Mouse (Mus musculus) heart, adult 2 months (tissue): ENCODE data around the gene Sprn. TPM values are rescaled to one million over a fixed set of nuclear protein-coding genes. Genes with fewer than 3 reads are reported as not detected.
"Not testable (repeated sequence)": the region's sequence is repeated elsewhere in the genome, so short reads cannot be mapped to it uniquely, and the experiment has no call there.

ENCODE experiments used
- DNase-seq, 2 experiments: peaks; one replicate each; pipeline ENCODE4 v3.0.0; 2021
- H3K27ac ChIP-seq: fragments of 200-600 bp; 2 replicates; pipeline ENCODE4 v1.8.1; 2022
- H3K27me3 ChIP-seq: fragments of 200-500 bp; 2 replicates; pipeline ENCODE4 v1.6.1; 2012; ENCODE audit warnings: mild to moderate bottlenecking, low read length, inconsistent platforms, mixed read lengths; ENCODE audit not compliant: control insufficient read depth, insufficient read depth
- H3K36me3 ChIP-seq: fragments of 200-500 bp; 2 replicates; pipeline ENCODE4 v1.6.1; 2012; ENCODE audit warnings: low read length, inconsistent platforms; ENCODE audit not compliant: control insufficient read depth, insufficient read depth
- H3K4me1 ChIP-seq: fragments of 200-500 bp; 2 replicates; pipeline ENCODE4 v1.6.1; 2011; ENCODE audit warnings: low read length; ENCODE audit not compliant: control insufficient read depth, insufficient read depth
- H3K4me3 ChIP-seq: fragments of 200-600 bp; 2 replicates; pipeline ENCODE4 v1.8.1; 2022
- H3K79me2 ChIP-seq: fragments of 200-500 bp; replicated peaks from 2 replicates; pipeline ENCODE4 v1.6.1; 2012; ENCODE audit warnings: mild to moderate bottlenecking, inconsistent platforms, low read length, moderate library complexity, mixed read lengths; ENCODE audit not compliant: control insufficient read depth, insufficient read depth
- H3K9ac ChIP-seq: fragments of 200-500 bp; 2 replicates; pipeline ENCODE4 v1.6.1; 2012; ENCODE audit warnings: low read depth, mild to moderate bottlenecking, control low read depth, inconsistent platforms, low read length, mixed read lengths
- CTCF ChIP-seq: fragments of 200-600 bp; IDR thresholded peaks from 2 replicates; pipeline ENCODE4 v1.8.1; 2022; ENCODE audit warnings: antibody characterized with exemption, mild to moderate bottlenecking, moderate library complexity
- EP300 ChIP-seq: fragments of 200-500 bp; IDR thresholded peaks from 2 replicates; pipeline ENCODE4 v1.6.1; 2011; ENCODE audit warnings: low read depth, low read length, control low read depth; ENCODE audit not compliant: insufficient read depth
- POLR2A ChIP-seq: fragments of 200-500 bp; IDR thresholded peaks from 2 replicates; pipeline ENCODE4 v1.6.1; 2011; ENCODE audit warnings: mild to moderate bottlenecking, low read depth, low read length, control low read depth; ENCODE audit not compliant: insufficient read depth
- WGBS: fragments of 180-500 bp; shearing (Covaris S2); methylation state at CpG from one replicate; pipeline ENCODE4 v1.1.7; 2018; 5-methylcytosine and 5-hydroxymethylcytosine counted together
- intact Hi-C: fragments of 180-260 bp; cut with DNase I; formaldehyde crosslinking; loops from one replicate; pipeline ENCODE4 v1.15.1; 2025
- polyA plus RNA-seq: library from polyadenylated mRNA; depleted of rRNA; stranded (reverse); fragments of >200 nt; gene quantifications from 2 replicates; pipeline ENCODE4 v1.2.3, GENCODE M21; 2012
- total RNA-seq, 2 experiments: library from RNA; stranded (reverse); gene quantifications; 2 replicates each; pipeline ENCODE4 v1.2.3; 2021

The Sprn gene
- total and polyA plus RNA-seq, 3 experiments: 0.52 to 1.9 (median 0.52) TPM

GRCm38 (mm10) chr7:140138021-140138310, 16.7 kb downstream of the Sprn start:
- no peak for TF ChIP-seq CTCF
- TF ChIP-seq POLR2A: no peak
- TF ChIP-seq EP300: no peak
- WGBS: under 1% methylated on average over 8 of the region's 8 CpGs
- intact Hi-C loops: loop anchor here (5.0 kb wide), 1 partner anchor 101 kb away; the partner anchor contains the start of genes Tubgcp2 and Zfp511

GRCm38 (mm10) chr7:140137135-140138020, 17.3 kb downstream of the Sprn start, which contains the start of gene Mtg1:
TSS of gene Mtg1 (plus strand) at chr7:140137564.
- TF ChIP-seq POLR2A (peak; percentile 72), CTCF (peak; percentile 21), EP300 (peak; percentile 65)
- Histone ChIP-seq H3K79me2 (no peaks in the 10 kb centered on the region), H3K36me3 (no peaks in the 10 kb centered on the region), H3K27me3 (no peaks in the 10 kb centered on the region), H3K4me3 (peak within 1 kb of the TSS; percentile 66), H3K27ac (peak within 1 kb of the TSS; percentile 94), H3K9ac (peak within 1 kb of the TSS; percentile 84), H3K4me1 (peaks cover 2% of the 10 kb centered on the region)
- DNase-seq: peak; percentile 96 to 98
- WGBS: 3% methylated on average over 39 of the region's 39 CpGs
- intact Hi-C loops: loop anchor here (1.0 to 5.0 kb wide), 2 partner anchors 21 to 100 kb away; partner anchors contain the start of genes Echs1, Tubgcp2 and Zfp511

More at GRCm38 (mm10) chr7:140138021-140138310, 16.7 kb downstream of the Sprn start:
- peak overlapping the region; percentile 94 for H3K27ac ChIP-seq
- no peaks in the 10 kb centered on the region for H3K27me3 ChIP-seq
- H3K4me3 ChIP-seq: peak overlapping the region; percentile 66
- H3K4me1 ChIP-seq: peaks cover 2% of the 10 kb centered on the region
- no peaks in the 10 kb centered on the region for H3K36me3 ChIP-seq
- peak overlapping the region; percentile 84 for H3K9ac ChIP-seq
- no peak for DNase-seq
- H3K79me2 ChIP-seq: no peaks in the 10 kb centered on the region

GRCm38 (mm10) chr7:140135106-140135770, 19.4 kb downstream of the Sprn start:
- no peak overlapping the region for H3K27ac ChIP-seq
- no peaks in the 10 kb centered on the region for H3K36me3 ChIP-seq
- DNase-seq: no peak
- no peak overlapping the region for H3K4me3 ChIP-seq
- H3K79me2 ChIP-seq: no peaks in the 10 kb centered on the region
- no peak overlapping the region for H3K9ac ChIP-seq
- H3K27me3 ChIP-seq: no peaks in the 10 kb centered on the region
- peaks cover 2% of the 10 kb centered on the region for H3K4me1 ChIP-seq
- whole genome bisulfite sequencing: 81% methylated on average over 5 of the region's 5 CpGs
- intact Hi-C loops: loop anchor here (5.0 kb wide), 1 partner anchor 98 kb away; the partner anchor contains the start of genes Tubgcp2 and Zfp511
- TF ChIP-seq POLR2A (no peak), CTCF (no peak), EP300 (no peak)

- not testable (repeated sequence) for DNase-seq
- WGBS: 86% methylated on average over 7 of the region's 7 CpGs
Observed at GRCm38 (mm10) chr7:140134033-140134432, 20.6 kb downstream of the Sprn start.

GRCm38 (mm10) chr7:140132184-140132583, 22.5 kb downstream of the Sprn start:
- DNase-seq, H3K27me3 ChIP-seq, H3K27ac ChIP-seq, H3K4me1 ChIP-seq, H3K4me3 ChIP-seq, H3K79me2 ChIP-seq, H3K36me3 ChIP-seq, H3K9ac ChIP-seq, intact Hi-C loops: not testable (repeated sequence)
- 92% methylated on average over 7 of the region's 7 CpGs for WGBS

More at GRCm38 (mm10) chr7:140134033-140134432, 20.6 kb downstream of the Sprn start:
- H3K79me2 ChIP-seq, H3K9ac ChIP-seq, H3K36me3 ChIP-seq, H3K4me3 ChIP-seq, H3K27me3 ChIP-seq, H3K27ac ChIP-seq, intact Hi-C loops, H3K4me1 ChIP-seq: not testable (repeated sequence)

- TF ChIP-seq EP300 (no peak), POLR2A (no peak), CTCF (no peak)
- DNase-seq: no peak
- H3K36me3 ChIP-seq: no peaks in the 10 kb centered on the region
- no peak overlapping the region for H3K4me3 ChIP-seq
- H3K9ac ChIP-seq: no peak overlapping the region
- H3K4me1 ChIP-seq: peaks cover 3% of the 10 kb centered on the region
- WGBS: 78% methylated on average over 2 of the region's 2 CpGs
- H3K27me3 ChIP-seq: no peaks in the 10 kb centered on the region
- intact Hi-C loops: no loop called here
- no peak overlapping the region for H3K27ac ChIP-seq
- H3K79me2 ChIP-seq: no peaks in the 10 kb centered on the region
Observed at GRCm38 (mm10) chr7:140127911-140128310, 26.8 kb downstream of the Sprn start.
